Mouse (Mus musculus) CD4-positive, CD25-positive, alpha-beta regulatory T cell, adult 2 months (primary cell): ENCODE results near the gene Aldh9a1.
"Not testable (repeated sequence)": the region's sequence is repeated elsewhere in the genome, so short reads cannot be mapped to it uniquely, and the experiment has no call there.

Experiments used
- DNase-seq: peaks from one replicate; pipeline ENCODE4 v3.0.0-alpha.2; 2012; ENCODE audit warnings: low read depth, low spot score

The Aldh9a1 gene

GRCm38 (mm10) chr1:167349815-167350596 lies at the start of gene Aldh9a1:
TSS of gene Aldh9a1 (plus strand) at chr1:167349991.
- peak; percentile 86 for DNase-seq

- DNase-seq, result no peak
These were observed 49.7 kb upstream of the Aldh9a1 start for GRCm38 (mm10) chr1:167300122-167300521.

GRCm38 (mm10) chr1:167305501-167306137 lies 44.2 kb upstream of the Aldh9a1 start:
- no peak for DNase-seq

GRCm38 (mm10) chr1:167306451-167307240 lies 43.1 kb upstream of the Aldh9a1 start:
- peak; percentile 84 for DNase-seq

GRCm38 (mm10) chr1:167307674-167308073 lies 42.1 kb upstream of the Aldh9a1 start:
- DNase-seq, result peak; percentile 11

- peak; percentile 99 for DNase-seq
These were observed 41.3 kb upstream of the Aldh9a1 start, which contains the start of gene Tmco1 for GRCm38 (mm10) chr1:167308261-167309054. TSS of gene Tmco1 (plus strand) at chr1:167308378.

GRCm38 (mm10) chr1:167312367-167312766 lies 37.4 kb upstream of the Aldh9a1 start:
- DNase-seq, result no peak

GRCm38 (mm10) chr1:167313220-167313619 lies 36.6 kb upstream of the Aldh9a1 start:
- DNase-seq, result peak; percentile 14

GRCm38 (mm10) chr1:167321691-167322090 lies 28.1 kb upstream of the Aldh9a1 start:
- DNase-seq, result no peak

GRCm38 (mm10) chr1:167328776-167329175 lies 21.0 kb upstream of the Aldh9a1 start:
- no peak for DNase-seq

- DNase-seq, result no peak
These were observed 18.7 kb upstream of the Aldh9a1 start for GRCm38 (mm10) chr1:167331106-167331505.

GRCm38 (mm10) chr1:167336398-167336797 lies 13.4 kb upstream of the Aldh9a1 start:
- DNase-seq, result no peak

- DNase-seq, result peak; percentile 91
These were observed 12.2 kb upstream of the Aldh9a1 start for GRCm38 (mm10) chr1:167337463-167338095.

GRCm38 (mm10) chr1:167339177-167339781 lies 10.5 kb upstream of the Aldh9a1 start:
- peak; percentile 21 for DNase-seq

GRCm38 (mm10) chr1:167340111-167340787 lies 9.5 kb upstream of the Aldh9a1 start:
- DNase-seq, result peak; percentile 32

GRCm38 (mm10) chr1:167340910-167341528 lies 8.8 kb upstream of the Aldh9a1 start:
- no peak for DNase-seq

- DNase-seq, result no peak
These were observed 7.0 kb upstream of the Aldh9a1 start for GRCm38 (mm10) chr1:167342831-167343230.

- not testable (repeated sequence) for DNase-seq
These were observed 3.7 kb upstream of the Aldh9a1 start for GRCm38 (mm10) chr1:167345994-167346520.

- DNase-seq, result not testable (repeated sequence)
These were observed 585 bp upstream of the Aldh9a1 start for GRCm38 (mm10) chr1:167349206-167349605.
